Mouse (Mus musculus) myocyte (in vitro differentiated cells): Measurements from ENCODE around the gene Kmt5b. TPM values are rescaled to one million over a fixed set of nuclear protein-coding genes. Genes with fewer than 3 reads are reported as not detected.

Source experiments
- H3K27me3 ChIP-seq: one replicate; pipeline ENCODE4 v1.6.1; 2011; ENCODE audit not compliant: control insufficient read depth, insufficient read depth, insufficient read length
- H3K36me3 ChIP-seq: one replicate; pipeline ENCODE4 v1.6.1; 2011; ENCODE audit not compliant: control insufficient read depth, insufficient read depth
- H3K4me2 ChIP-seq: one replicate; pipeline ENCODE4 v1.6.1; 2011; ENCODE audit warnings: low read depth, control low read depth
- H3K4me3 ChIP-seq: one replicate; pipeline ENCODE4 v1.5.1; 2011; ENCODE audit warnings: mild to moderate bottlenecking, control low read depth, moderate library complexity
- H3K79me2 ChIP-seq: one replicate; pipeline ENCODE4 v1.6.1; 2011; ENCODE audit not compliant: control insufficient read depth, insufficient read depth
- H3ac ChIP-seq: one replicate; pipeline ENCODE4 v1.6.1; 2011; ENCODE audit not compliant: control insufficient read depth, insufficient read length
- CEBPB ChIP-seq: IDR thresholded peaks from 2 replicates; pipeline ENCODE4 v1.6.1; 2011; ENCODE audit warnings: mild to moderate bottlenecking, moderate library complexity; ENCODE audit not compliant: poor library complexity, insufficient read depth, severe bottlenecking
- E2F4 ChIP-seq: IDR thresholded peaks from one replicate; pipeline ENCODE4 v1.6.1; 2011; ENCODE audit warnings: mild to moderate bottlenecking, control low read depth, moderate library complexity; ENCODE audit not compliant: insufficient read depth
- MAX ChIP-seq: IDR thresholded peaks from one replicate; pipeline ENCODE4 v1.6.1; 2011; ENCODE audit warnings: low read depth, mild to moderate bottlenecking, control low read depth
- MYOD1 ChIP-seq, 3 experiments: IDR thresholded peaks; one replicate each; pipeline ENCODE4 v1.6.1; 2011; ENCODE audit warnings: control low read depth in 2 of 3, low read depth in 2 of 3, mild to moderate bottlenecking in 2 of 3, moderate library complexity in 1 of 3; ENCODE audit not compliant: insufficient read length in 2 of 3, control insufficient read depth in 1 of 3
- MYOG ChIP-seq, 3 experiments: IDR thresholded peaks; one replicate each; pipeline ENCODE4 v1.6.1; 2011; ENCODE audit warnings: control low read depth in 2 of 3, low read depth in 2 of 3, mild to moderate bottlenecking in 2 of 3; ENCODE audit not compliant: insufficient read length in 2 of 3, control insufficient read depth in 1 of 3, insufficient read depth in 1 of 3
- POLR2A ChIP-seq: IDR thresholded peaks from one replicate; pipeline ENCODE4 v1.6.1; 2011; ENCODE audit warnings: low read depth, mild to moderate bottlenecking, control low read depth, moderate library complexity; ENCODE audit not compliant: insufficient read length
- POLR2AphosphoS2 ChIP-seq: IDR thresholded peaks from one replicate; pipeline ENCODE4 v1.6.1; 2011; ENCODE audit warnings: low read depth, control low read depth; ENCODE audit not compliant: insufficient read length
- REST ChIP-seq: IDR thresholded peaks from one replicate; pipeline ENCODE4 v1.6.1; 2011; ENCODE audit warnings: mild to moderate bottlenecking, control low read depth, moderate library complexity; ENCODE audit not compliant: insufficient read depth, insufficient read length
- SRF ChIP-seq: IDR thresholded peaks from one replicate; pipeline ENCODE4 v1.6.1; 2011; ENCODE audit warnings: low read depth; ENCODE audit not compliant: control insufficient read depth, insufficient read length
- TCF12 ChIP-seq: IDR thresholded peaks from one replicate; pipeline ENCODE4 v1.6.1; 2011; ENCODE audit warnings: mild to moderate bottlenecking, control low read depth; ENCODE audit not compliant: poor library complexity, insufficient read depth, severe bottlenecking
- TCF3 ChIP-seq: IDR thresholded peaks from one replicate; pipeline ENCODE4 v1.6.1; 2011; ENCODE audit warnings: low read depth, control low read depth; ENCODE audit not compliant: insufficient read length
- USF1 ChIP-seq: IDR thresholded peaks from one replicate; pipeline ENCODE4 v1.6.1; 2011; ENCODE audit warnings: low read depth, mild to moderate bottlenecking, control low read depth, moderate library complexity
- polyA plus RNA-seq: library from polyadenylated mRNA; unstranded; fragments of >200 nt; fragmentation: generic; extraction: Trizol; gene quantifications from one replicate; pipeline ENCODE4 v1.2.1, GENCODE M21; 2012; ENCODE audit warnings: missing spikeins

Gene Kmt5b
- polyA plus RNA-seq, 1 experiment, result 8.0 TPM

- Histone ChIP-seq H3ac (no peak overlapping the region), H3K27me3 (no peaks in the 10 kb centered on the region), H3K36me3 (no peaks in the 10 kb centered on the region), H3K79me2 (peaks cover 10% of the 10 kb centered on the region), H3K4me3 (no peak overlapping the region), H3K4me2 (no peak overlapping the region)
- TF ChIP-seq E2F4 (no peak), REST (no peak), POLR2A (no peak), USF1 (no peak)
Observed at GRCm38 (mm10) chr19:3848207-3848808, 81.1 kb downstream of the Kmt5b start.

- TF ChIP-seq MYOG (IDR thresholded peaks at IDR 0.05; ENCODE audit: control insufficient read depth in 1 of 3, insufficient read depth in 1 of 3, insufficient read length in 2 of 3, low read depth in 2 of 3) (no peak), TCF12 (no peak), USF1 (no peak), REST (no peak), POLR2A (no peak), MYOD1 (IDR thresholded peaks at IDR 0.05; ENCODE audit: control insufficient read depth in 1 of 3, insufficient read length in 2 of 3, low read depth in 2 of 3) (no peak)
Observed at GRCm38 (mm10) chr19:3849251-3849650, 82.0 kb downstream of the Kmt5b start.

GRCm38 (mm10) chr19:3850076-3850475 is 82.9 kb downstream of the Kmt5b start:
- peaks cover 28% of the 10 kb centered on the region for H3K79me2 ChIP-seq
- H3K36me3 ChIP-seq, result no peaks in the 10 kb centered on the region
- no peak for TF ChIP-seq POLR2A
- no peak for TF ChIP-seq REST
- no peak for TF ChIP-seq E2F4
- no peak for TF ChIP-seq MAX
- no peak for TF ChIP-seq USF1
- no peak for TF ChIP-seq POLR2AphosphoS2
- TF ChIP-seq TCF12, result no peak
- TF ChIP-seq CEBPB, result no peak
- no peak for TF ChIP-seq TCF3
- no peak for TF ChIP-seq MYOG (IDR thresholded peaks at IDR 0.05; ENCODE audit: control insufficient read depth in 1 of 3, insufficient read depth in 1 of 3, insufficient read length in 2 of 3, low read depth in 2 of 3)
- TF ChIP-seq SRF, result no peak
- TF ChIP-seq MYOD1 (IDR thresholded peaks at IDR 0.05; ENCODE audit: control insufficient read depth in 1 of 3, insufficient read length in 2 of 3, low read depth in 2 of 3), result no peak
- H3K4me3 ChIP-seq, result no peak overlapping the region
- H3K27me3 ChIP-seq, result no peaks in the 10 kb centered on the region
- no peak overlapping the region for H3ac ChIP-seq
- H3K4me2 ChIP-seq, result no peak overlapping the region

More at GRCm38 (mm10) chr19:3849251-3849650, 82.0 kb downstream of the Kmt5b start:
- Histone ChIP-seq H3ac (no peak overlapping the region), H3K4me2 (no peak overlapping the region), H3K4me3 (no peak overlapping the region), H3K36me3 (no peaks in the 10 kb centered on the region), H3K27me3 (no peaks in the 10 kb centered on the region), H3K79me2 (peaks cover 20% of the 10 kb centered on the region)

DNA sequence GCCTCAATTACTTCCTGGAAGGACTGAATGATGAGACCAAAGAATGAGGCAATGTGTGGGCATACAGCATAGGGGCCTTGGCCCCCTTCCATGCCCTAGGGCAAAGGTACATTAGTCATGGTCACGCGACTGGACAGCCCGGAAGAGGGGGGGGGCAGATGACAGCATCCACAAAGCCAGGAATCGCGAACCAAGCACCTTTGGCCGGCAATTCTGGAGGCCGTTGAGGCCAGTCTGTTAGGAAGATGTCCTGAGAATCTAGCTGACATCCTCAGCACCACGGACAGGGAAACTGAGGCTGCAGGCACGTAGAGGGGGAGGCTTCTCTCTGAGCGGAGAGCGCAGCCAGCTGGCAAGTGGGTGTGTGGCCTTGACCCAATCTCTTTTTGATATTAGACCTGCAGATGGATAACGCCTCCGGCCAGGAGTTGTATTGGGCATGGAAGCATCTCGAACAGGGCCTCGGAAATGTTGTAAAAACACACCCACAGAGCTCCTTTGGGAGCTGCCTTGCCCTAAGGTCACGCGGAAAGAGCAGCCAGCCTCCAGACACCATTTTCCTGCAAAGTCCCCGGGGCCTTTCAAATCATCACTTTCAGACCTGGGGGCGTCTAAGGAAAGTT is 83.7 kb downstream of the Kmt5b start:
- no peaks in the 10 kb centered on the region for H3K36me3 ChIP-seq
- no peaks in the 10 kb centered on the region for H3K27me3 ChIP-seq
- peaks cover 37% of the 10 kb centered on the region for H3K79me2 ChIP-seq
- peak overlapping the region; percentile 85 for H3K4me2 ChIP-seq
- no peak for TF ChIP-seq POLR2AphosphoS2
- peak; percentile 90 for TF ChIP-seq REST
- peak overlapping the region; percentile 75 for H3K4me3 ChIP-seq
- peak overlapping the region; percentile 97 for H3ac ChIP-seq

DNA sequence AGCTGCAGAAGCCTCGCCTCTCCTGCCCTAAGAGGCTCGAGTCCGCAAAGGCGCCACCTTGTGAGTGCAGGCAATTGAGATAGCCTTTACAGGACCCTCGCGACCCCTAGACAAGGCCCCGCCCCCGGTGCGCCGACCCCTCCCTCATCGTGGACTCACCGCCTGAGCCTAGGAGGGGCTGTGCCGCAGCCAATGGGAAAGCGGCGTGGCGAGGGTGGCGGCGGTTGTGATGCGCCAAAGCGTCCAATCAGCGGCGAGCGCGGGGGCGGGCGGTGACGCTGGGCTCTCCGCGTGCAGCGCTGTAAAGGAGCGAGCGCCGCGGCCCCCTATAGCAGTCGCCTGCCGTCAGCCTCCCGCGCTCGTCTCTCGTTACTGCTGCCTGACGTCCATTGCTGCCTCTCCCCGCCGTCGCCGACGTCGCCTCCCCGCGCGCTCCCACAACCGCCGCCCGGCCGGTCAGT is 84.3 kb downstream of the Kmt5b start, which contains the start of gene Chka:
Gene Chka (plus strand): TSS at position 272 of the 461 bp plus-strand sequence.
- Histone ChIP-seq H3K36me3 (no peaks in the 10 kb centered on the region), H3K4me3 (peak within 1 kb of the TSS; percentile 75), H3K79me2 (peaks cover 42% of the 10 kb centered on the region), H3K4me2 (peak within 1 kb of the TSS; percentile 85), H3K27me3 (no peaks in the 10 kb centered on the region), H3ac (peak within 1 kb of the TSS; percentile 97)
- no peak for TF ChIP-seq MYOG (IDR thresholded peaks at IDR 0.05; ENCODE audit: control insufficient read depth in 1 of 3, insufficient read depth in 1 of 3, insufficient read length in 2 of 3, low read depth in 2 of 3)
- peak; percentile 43 for TF ChIP-seq SRF
- TF ChIP-seq REST, result peak; percentile 65
- peak; percentile 99 for TF ChIP-seq POLR2AphosphoS2
- peak in 1 of 3 experiments; percentile 46 for TF ChIP-seq MYOD1 (IDR thresholded peaks at IDR 0.05; ENCODE audit: control insufficient read depth in 1 of 3, insufficient read length in 2 of 3, low read depth in 2 of 3)
- TF ChIP-seq MAX, result no peak
- no peak for TF ChIP-seq TCF12
- TF ChIP-seq TCF3, result no peak
- peak; percentile 96 for TF ChIP-seq POLR2A
- TF ChIP-seq E2F4, result no peak
- TF ChIP-seq USF1, result no peak
- TF ChIP-seq CEBPB, result no peak
